Mouse (Mus musculus) liver, adult 2 months (tissue): Measurements from ENCODE around the gene Ooep.

Experiments used
- CTCF ChIP-seq: fragments of 200-500 bp; IDR thresholded peaks from 2 replicates; pipeline ENCODE4 v1.5.1; 2011; ENCODE audit warnings: low read depth, low read length, control low read depth
- POLR2A ChIP-seq: fragments of 200-500 bp; IDR thresholded peaks from 2 replicates; pipeline ENCODE4 v1.6.1; 2011; ENCODE audit warnings: low read length, control low read depth; ENCODE audit not compliant: insufficient read depth; ENCODE audit errors: extremely low read depth

DNA sequence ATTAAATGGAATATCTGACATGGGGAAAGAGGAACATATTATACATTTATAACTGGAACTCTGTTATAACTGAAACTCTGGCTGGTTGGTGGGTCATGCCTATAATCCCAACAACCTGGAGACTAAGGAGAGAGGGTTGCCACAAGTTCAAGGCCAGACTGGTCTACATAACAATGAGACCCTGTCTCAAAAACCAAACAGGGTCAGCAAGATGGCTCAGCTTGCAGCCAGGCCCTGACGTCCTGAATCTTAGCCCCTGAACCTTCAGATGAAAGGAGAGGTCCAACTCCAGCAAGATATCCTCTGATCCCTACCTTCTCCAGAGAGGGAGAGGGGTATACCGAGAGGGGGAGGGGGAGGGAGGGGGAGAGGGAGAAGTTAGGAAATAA is 18.0 kb downstream of the Ooep start:
- TF ChIP-seq POLR2A, result no peak
- no peak for TF ChIP-seq CTCF
